Mouse (Mus musculus) C2C12 (cell line): ENCODE data around the gene Slc9a3. TPM values are rescaled to one million over a fixed set of nuclear protein-coding genes. Genes with fewer than 3 reads are reported as not detected.
A peak's percentile ranks its signal among the peaks of the same experiment; 100 is the strongest.

Experiments
- H3K27me3 ChIP-seq: one replicate; pipeline ENCODE4 v1.6.1; 2011; ENCODE audit not compliant: control insufficient read depth, insufficient read depth, insufficient read length
- H3K36me3 ChIP-seq: one replicate; pipeline ENCODE4 v1.6.1; 2011; ENCODE audit not compliant: control insufficient read depth, insufficient read depth
- H3K4me3 ChIP-seq: one replicate; pipeline ENCODE4 v1.5.1; 2011; ENCODE audit warnings: mild to moderate bottlenecking, control low read depth; ENCODE audit not compliant: poor library complexity, insufficient read depth, severe bottlenecking
- H3K79me2 ChIP-seq: one replicate; pipeline ENCODE4 v1.6.1; 2011; ENCODE audit not compliant: control insufficient read depth, insufficient read depth
- H3K79me3 ChIP-seq: one replicate; pipeline ENCODE4 v1.6.1; 2011; ENCODE audit warnings: low read depth, control low read depth
- H3ac ChIP-seq: one replicate; pipeline ENCODE3; 2011; ENCODE audit warnings: low read depth; ENCODE audit not compliant: control insufficient read depth, insufficient read length
- CEBPB ChIP-seq: IDR thresholded peaks from one replicate; pipeline ENCODE4 v1.6.1; 2011; ENCODE audit warnings: low read depth, mild to moderate bottlenecking, control low read depth, moderate library complexity
- CTCF ChIP-seq: IDR thresholded peaks from one replicate; pipeline ENCODE4 v1.5.1; 2011; ENCODE audit not compliant: control insufficient read depth, insufficient read depth, insufficient read length
- FOSL1 ChIP-seq: IDR thresholded peaks from one replicate; pipeline ENCODE4 v1.8.0; 2011; ENCODE audit warnings: mild to moderate bottlenecking, low read length; ENCODE audit not compliant: poor library complexity, insufficient read depth, severe bottlenecking
- MAX ChIP-seq: IDR thresholded peaks from one replicate; pipeline ENCODE4 v1.6.1; 2011; ENCODE audit warnings: mild to moderate bottlenecking, control low read depth
- MYOD1 ChIP-seq: IDR thresholded peaks from one replicate; pipeline ENCODE4 v1.6.1; 2011; ENCODE audit warnings: low read depth; ENCODE audit not compliant: control insufficient read depth, insufficient read length
- MYOG ChIP-seq: IDR thresholded peaks from one replicate; pipeline ENCODE4 v1.6.1; 2011; ENCODE audit not compliant: control insufficient read depth, insufficient read length; ENCODE audit errors: extremely low read depth
- USF1 ChIP-seq: IDR thresholded peaks from one replicate; pipeline ENCODE4 v1.6.1; 2011; ENCODE audit warnings: low read depth, mild to moderate bottlenecking, control low read depth, moderate library complexity
- long read RNA-seq, 2 experiments: library from polyadenylated mRNA; unstranded; transcript quantifications; one replicate each; pipeline ENCODE4 v2.0.0; 2019 to 2020
- polyA plus RNA-seq: library from polyadenylated mRNA; unstranded; fragments of >200 nt; fragmentation: generic; extraction: Trizol; gene quantifications from one replicate; pipeline ENCODE4 v1.2.1, GENCODE M21; 2012; ENCODE audit warnings: missing spikeins

The Slc9a3 gene
- polyA plus RNA-seq = 0.01 TPM
- long read RNA-seq, experiment 1 = 0 reads
- long read RNA-seq, experiment 2 = 0 reads

GRCm38 (mm10) chr13:74121141-74121602, at the start of gene Slc9a3:
TSS of gene Slc9a3 (plus strand) at chr13:74121457.
- no peak within 1 kb of the TSS for H3K4me3 ChIP-seq
- no peaks in the 10 kb centered on the region for H3K36me3 ChIP-seq
- TF ChIP-seq FOSL1 (no peak), MAX (no peak), USF1 (no peak), CEBPB (no peak), MYOG (no peak), CTCF (no peak), MYOD1 (no peak)
- H3K79me3 ChIP-seq = no peaks in the 10 kb centered on the region
- H3ac ChIP-seq = no peak within 1 kb of the TSS
- H3K27me3 ChIP-seq = peaks cover 34% of the 10 kb centered on the region
- H3K79me2 ChIP-seq = no peaks in the 10 kb centered on the region

GRCm38 (mm10) chr13:74071714-74072113, 49.5 kb upstream of the Slc9a3 start:
- Histone ChIP-seq H3K36me3 (no peaks in the 10 kb centered on the region), H3ac (no peak overlapping the region), H3K79me3 (no peaks in the 10 kb centered on the region), H3K4me3 (no peak overlapping the region), H3K27me3 (peaks cover 4% of the 10 kb centered on the region), H3K79me2 (no peaks in the 10 kb centered on the region)
- TF ChIP-seq CEBPB (no peak), CTCF (no peak), MYOG (no peak), MAX (no peak), FOSL1 (no peak), MYOD1 (no peak), USF1 (no peak)

- H3K79me3 ChIP-seq = no peaks in the 10 kb centered on the region
- no peak overlapping the region for H3K4me3 ChIP-seq
- no peak for TF ChIP-seq FOSL1
- TF ChIP-seq MYOD1 = no peak
- TF ChIP-seq MYOG = no peak
- no peak for TF ChIP-seq MAX
- TF ChIP-seq USF1 = no peak
- TF ChIP-seq CTCF = no peak
- no peak for TF ChIP-seq CEBPB
- H3K36me3 ChIP-seq = no peaks in the 10 kb centered on the region
- H3ac ChIP-seq = no peak overlapping the region
- H3K27me3 ChIP-seq = peaks cover 4% of the 10 kb centered on the region
- no peaks in the 10 kb centered on the region for H3K79me2 ChIP-seq
These were observed 47.9 kb upstream of the Slc9a3 start for GRCm38 (mm10) chr13:74073369-74073768.

- Histone ChIP-seq H3K4me3 (no peak overlapping the region), H3K36me3 (no peaks in the 10 kb centered on the region), H3K79me3 (no peaks in the 10 kb centered on the region), H3ac (no peak overlapping the region), H3K79me2 (no peaks in the 10 kb centered on the region), H3K27me3 (no peaks in the 10 kb centered on the region)
- no peak for TF ChIP-seq CTCF
- TF ChIP-seq FOSL1 = no peak
- TF ChIP-seq USF1 = no peak
- no peak for TF ChIP-seq MYOG
- no peak for TF ChIP-seq CEBPB
- TF ChIP-seq MAX = no peak
- no peak for TF ChIP-seq MYOD1
These were observed 31.0 kb upstream of the Slc9a3 start for GRCm38 (mm10) chr13:74090265-74090664.

- no peaks in the 10 kb centered on the region for H3K27me3 ChIP-seq
- H3ac ChIP-seq = no peak overlapping the region
- TF ChIP-seq MYOD1 = no peak
- no peak for TF ChIP-seq FOSL1
- TF ChIP-seq MAX = no peak
- TF ChIP-seq USF1 = no peak
- no peaks in the 10 kb centered on the region for H3K36me3 ChIP-seq
- H3K79me2 ChIP-seq = no peaks in the 10 kb centered on the region
- no peaks in the 10 kb centered on the region for H3K79me3 ChIP-seq
- H3K4me3 ChIP-seq = no peak overlapping the region
These were observed 25.3 kb upstream of the Slc9a3 start for GRCm38 (mm10) chr13:74095936-74096335.

- H3K27me3 ChIP-seq = peaks cover 3% of the 10 kb centered on the region
- H3K36me3 ChIP-seq = no peaks in the 10 kb centered on the region
- TF ChIP-seq MYOG (no peak), FOSL1 (no peak), CTCF (peak; percentile 33)
- H3ac ChIP-seq = no peak overlapping the region
- H3K79me3 ChIP-seq = no peaks in the 10 kb centered on the region
- H3K4me3 ChIP-seq = no peak overlapping the region
- no peaks in the 10 kb centered on the region for H3K79me2 ChIP-seq
These were observed 24.4 kb upstream of the Slc9a3 start for GRCm38 (mm10) chr13:74096715-74097363.
